Mouse (Mus musculus): ENCODE data around the gene Gtpbp10.

Gene Gtpbp10

DNA sequence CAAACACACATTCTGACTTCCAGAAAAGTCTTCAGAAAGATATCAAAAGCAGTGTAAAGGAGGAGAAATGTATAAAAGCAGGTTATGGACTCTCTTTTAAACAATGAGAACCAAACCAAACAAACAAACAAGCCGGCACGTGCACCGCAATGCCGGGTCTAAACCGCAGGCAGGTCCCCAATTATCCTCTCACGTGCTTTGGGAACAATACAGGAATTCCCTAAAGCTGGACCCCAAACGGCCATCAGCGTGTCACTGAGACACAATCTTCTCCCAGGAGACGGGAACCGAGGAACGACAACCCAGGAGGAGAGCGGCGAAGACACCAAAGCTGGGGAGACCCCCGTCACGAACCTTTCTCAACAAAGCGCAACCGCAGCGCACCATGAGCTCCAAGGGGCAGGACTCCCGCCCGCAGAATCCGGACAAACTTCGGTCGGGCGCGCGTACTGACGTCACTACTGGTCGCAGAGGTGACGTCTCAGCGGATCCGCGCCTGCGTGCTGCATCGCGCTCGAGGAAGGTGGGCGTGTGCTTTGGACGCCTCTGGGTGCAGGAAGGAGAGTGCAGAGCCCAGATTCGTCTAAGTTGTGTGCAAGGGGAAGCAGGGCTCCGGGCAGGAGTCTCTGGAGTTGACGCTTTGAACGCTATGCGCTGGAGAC lies at the start of gene Gtpbp10:
TSS of gene Gtpbp10 (minus strand) at position 460 of the 662 bp plus-strand sequence.
- peak; percentile 99 for ATAC-seq (ENCODE audit: low TSS enrichment)

DNA sequence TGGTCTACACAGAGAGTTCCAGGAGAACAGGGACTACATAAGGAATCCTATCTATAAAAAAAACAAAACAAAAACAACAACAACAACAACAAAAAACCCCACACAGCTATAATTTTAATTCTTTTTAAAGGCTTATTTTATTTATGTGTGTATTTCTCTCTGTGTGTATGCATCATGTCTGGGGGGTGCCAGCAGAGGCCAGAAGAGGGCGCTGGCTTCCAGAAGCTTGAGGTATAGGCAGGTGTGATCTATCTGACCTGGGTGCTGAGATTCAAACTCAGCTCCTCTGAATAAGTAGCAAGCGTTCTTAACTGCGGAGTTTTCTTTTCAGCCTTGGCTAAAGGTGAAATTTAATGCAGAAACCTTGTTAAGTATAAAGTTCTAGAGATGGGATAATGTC lies 28.3 kb upstream of the Gtpbp10 start:
- ATAC-seq (ENCODE audit: low TSS enrichment): no peak

DNA sequence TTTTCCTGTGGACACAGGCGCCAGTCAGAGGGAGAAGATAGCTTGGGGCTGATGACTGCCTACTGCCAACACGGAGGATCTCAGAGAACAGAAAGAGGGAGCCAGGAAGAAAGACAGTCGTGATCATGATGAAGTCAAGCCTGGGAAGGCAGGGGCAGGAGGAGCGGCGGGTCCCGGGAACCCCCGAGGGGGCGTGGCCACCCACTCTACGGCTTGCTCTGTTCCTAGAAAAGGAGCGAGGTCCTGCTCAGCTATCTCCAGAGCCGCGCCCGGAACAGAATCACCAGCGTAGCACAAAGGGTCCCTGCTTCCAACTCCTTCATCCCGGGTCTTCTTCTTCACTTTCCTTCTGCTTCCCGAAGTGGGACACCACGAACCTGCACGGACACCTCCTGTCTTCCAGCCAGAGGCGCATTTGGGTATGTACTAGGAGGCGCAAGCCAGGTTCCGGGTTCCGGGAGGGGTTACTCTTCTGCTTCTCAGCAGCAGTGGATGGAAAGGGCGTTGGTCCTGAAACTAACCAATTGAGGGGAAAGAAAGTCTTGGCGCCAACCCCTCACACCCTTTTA lies 14.5 kb upstream of the Gtpbp10 start, which contains the start of gene Gm8773:
TSS of gene Gm8773 (plus strand) at position 51 of the 569 bp plus-strand sequence.
- ATAC-seq (ENCODE audit: low TSS enrichment): peak; percentile 88

DNA sequence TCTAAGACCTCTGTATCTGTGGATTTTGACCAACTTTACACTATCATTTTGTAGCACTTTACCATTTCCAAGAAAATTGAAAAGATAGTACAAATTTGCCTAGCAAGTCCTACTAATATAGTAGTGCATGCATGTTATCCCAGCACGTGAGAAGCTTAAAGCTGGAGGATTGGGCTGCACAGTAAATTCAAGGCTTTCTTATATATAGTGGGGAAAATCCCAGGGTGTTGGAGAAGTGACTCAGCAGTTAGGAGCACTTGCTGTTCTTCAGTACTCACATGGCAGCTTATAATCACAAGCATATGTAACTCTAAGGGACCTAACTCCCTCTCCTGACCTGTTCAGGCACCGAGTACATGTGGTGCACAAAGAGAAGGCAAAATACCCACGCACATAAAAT lies 3.1 kb upstream of the Gtpbp10 start:
- ATAC-seq (ENCODE audit: low TSS enrichment): no peak

DNA sequence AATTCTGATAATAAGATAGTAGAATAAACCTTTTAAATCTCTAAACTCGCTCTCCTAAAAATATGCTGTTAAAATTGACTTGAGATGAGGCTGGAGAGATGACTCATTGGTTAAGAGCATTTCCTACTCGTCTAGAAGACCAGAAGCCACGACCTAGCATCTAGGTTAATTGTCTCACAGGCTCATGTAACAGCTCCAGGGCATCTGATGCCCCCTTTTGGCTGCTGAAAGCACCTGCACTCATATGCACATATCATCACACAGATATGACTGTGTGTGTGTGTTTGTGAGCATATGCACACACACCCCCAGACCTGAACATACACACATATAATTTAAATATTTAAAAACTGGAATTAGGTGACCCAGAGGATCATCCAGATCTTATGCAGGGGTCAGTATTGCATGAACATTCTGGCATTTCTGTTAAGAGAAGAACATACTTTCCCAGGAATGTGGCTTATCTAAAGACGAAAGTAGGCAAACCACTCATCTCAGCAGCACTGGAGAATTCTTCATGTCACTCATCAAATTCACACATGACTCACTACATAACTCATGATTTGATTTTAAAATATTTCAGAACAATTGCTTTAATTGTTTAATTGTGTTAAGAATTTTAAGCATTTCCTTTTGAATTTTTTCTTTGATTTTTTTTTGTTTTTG lies 1.8 kb upstream of the Gtpbp10 start:
- no peak for ATAC-seq (ENCODE audit: low TSS enrichment)

DNA sequence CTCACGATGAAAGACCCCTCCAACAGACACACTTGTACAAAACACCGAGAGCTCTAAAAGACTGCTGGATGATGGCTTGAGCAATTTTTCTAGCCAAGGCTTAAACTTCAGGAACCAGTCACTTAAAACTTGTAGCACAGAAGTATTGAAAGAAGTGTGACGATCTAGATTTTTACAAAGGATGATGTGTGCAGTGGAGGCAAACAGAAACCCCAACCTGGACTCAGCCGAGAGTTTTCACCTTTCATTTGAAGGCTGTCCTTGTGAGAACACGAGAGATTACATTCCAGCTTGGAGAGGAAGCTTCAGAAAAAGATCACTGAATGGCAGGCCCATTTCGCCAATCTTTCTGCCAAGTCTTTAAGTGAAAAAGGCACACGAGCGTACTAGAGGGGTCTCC lies 460 bp upstream of the Gtpbp10 start:
- ATAC-seq (ENCODE audit: low TSS enrichment): no peak

DNA sequence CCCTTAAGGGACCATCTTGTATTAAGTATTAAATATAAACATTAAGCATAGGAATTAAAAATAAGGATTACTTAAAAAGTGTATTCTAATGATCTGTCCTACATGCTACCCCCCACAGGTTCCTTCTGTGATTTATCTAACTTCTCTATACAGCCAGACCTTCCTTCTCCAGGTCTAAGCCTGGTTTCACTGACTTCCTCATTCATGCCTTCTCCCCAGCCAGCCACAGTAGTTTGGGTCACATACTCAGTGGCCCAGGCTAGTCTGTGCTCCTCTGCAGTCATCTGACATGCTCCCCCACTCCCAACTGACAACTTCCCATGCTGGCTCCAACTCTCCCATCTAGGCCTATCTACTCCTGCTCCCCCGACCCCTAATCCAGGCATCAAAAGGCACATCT lies 8.2 kb downstream of the Gtpbp10 start:
- no peak for ATAC-seq (ENCODE audit: low TSS enrichment)

DNA sequence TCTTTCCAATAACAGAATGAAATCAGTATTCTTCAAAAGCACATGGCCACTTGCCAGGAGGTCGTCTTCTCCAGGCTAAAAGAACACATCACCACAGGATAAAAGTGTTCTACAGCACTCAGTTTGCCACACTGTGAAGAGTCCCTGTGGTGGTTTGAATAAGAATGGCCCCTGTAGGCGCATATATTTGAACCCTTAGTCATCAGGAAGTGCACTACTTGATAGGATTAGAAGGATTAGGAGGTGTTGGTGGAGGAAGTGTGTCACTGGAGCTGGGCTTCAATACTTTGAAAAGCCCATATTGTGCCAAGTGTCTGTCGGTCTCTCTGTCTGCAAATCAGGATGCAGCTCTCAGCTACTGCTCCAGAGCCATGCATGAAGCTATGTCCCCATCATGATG lies 19.0 kb downstream of the Gtpbp10 start:
- no peak for ATAC-seq (ENCODE audit: low TSS enrichment)

DNA sequence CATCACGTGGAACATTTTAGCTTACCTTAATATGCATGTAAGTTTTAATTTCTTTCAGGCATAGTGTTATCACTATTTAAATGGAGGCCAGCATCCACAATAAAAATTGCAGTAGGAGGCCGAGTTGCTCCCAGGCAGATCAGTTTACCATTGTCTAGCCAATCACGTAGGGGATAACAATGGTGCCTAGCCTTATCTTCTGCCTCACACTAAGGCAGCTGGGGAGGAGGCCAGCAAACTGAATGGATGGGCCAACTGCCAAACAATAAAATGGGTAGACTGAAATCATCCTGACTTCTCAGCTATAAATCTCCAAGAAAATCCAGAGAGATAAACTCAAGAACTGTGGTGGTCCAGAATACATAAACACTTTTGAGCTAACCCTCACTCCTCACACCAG lies 19.6 kb downstream of the Gtpbp10 start:
- no peak for ATAC-seq (ENCODE audit: low TSS enrichment)

DNA sequence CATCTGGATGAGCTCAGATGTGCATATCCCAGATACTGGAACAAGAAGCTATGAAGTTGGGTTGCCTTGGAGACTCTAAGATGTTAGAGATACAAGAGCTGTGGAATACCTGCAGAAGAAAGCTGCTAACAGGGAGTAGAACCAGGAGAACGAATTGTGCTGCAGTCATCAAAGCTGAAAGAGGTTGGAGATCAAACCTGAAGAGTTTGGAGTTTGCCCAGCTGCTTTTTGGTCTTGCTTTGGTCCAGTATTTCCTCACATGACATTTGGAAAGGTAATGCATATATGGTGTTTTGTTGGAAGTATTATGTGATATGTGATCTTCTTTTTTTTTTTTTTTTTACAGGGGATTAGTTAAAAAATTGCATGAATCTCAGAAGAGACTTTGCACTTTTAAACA lies 23.2 kb downstream of the Gtpbp10 start:
- no peak for ATAC-seq (ENCODE audit: low TSS enrichment)

DNA sequence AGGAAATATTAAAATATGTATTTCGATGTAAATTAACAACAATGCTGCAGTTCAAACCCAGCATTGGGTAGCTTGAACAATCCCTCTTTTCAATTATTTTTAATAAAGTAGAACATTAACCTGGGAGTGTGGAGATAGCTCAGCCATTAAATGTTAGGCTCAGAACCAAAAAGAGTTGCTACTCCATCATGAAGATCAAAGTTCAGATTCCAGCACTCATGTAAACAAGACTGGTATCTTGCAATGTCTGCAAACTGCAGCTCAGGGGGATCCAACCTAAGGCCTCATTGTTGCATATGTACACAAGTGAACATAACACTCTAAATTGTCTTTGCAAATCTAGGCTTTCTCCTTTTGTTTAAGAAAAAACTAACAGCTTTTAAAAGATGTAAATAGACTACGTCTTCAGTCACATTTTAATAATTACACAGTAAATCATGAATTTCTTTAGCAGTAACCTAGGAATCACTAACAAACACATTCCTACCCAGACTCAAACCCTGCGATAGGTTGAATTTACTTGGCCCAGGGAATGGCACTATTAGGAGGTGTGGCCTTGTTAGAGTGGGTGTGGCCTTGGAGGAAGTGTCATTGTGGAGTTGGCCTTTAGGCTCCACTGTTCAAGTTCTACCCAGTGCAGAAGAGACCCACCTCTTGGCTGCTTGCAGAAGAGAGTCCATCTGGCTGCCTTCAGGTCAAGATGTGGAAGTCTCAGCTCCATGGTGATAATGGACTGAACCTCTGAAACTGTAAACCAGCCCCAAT lies 25.5 kb downstream of the Gtpbp10 start:
- no peak for ATAC-seq (ENCODE audit: low TSS enrichment)

DNA sequence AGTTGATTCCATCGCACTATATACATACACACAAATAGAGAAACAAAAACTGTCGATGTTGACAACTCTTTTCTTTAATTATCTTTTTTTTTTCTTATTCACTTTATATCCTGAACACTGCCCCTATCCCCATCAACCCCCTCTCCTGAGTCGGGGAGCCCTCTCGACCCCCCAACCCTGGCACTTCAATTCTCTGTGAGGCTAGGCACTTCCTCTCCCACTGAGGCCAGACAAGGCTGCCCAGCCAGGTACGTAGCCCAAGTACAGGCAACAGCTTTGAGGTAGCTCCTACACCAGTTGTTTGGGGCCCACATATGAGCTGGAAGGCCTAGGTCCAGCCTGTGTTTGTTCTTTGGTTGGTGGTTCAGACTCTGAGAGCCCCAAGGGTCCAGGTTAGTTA lies 43.9 kb downstream of the Gtpbp10 start:
- no peak for ATAC-seq (ENCODE audit: low TSS enrichment)

DNA sequence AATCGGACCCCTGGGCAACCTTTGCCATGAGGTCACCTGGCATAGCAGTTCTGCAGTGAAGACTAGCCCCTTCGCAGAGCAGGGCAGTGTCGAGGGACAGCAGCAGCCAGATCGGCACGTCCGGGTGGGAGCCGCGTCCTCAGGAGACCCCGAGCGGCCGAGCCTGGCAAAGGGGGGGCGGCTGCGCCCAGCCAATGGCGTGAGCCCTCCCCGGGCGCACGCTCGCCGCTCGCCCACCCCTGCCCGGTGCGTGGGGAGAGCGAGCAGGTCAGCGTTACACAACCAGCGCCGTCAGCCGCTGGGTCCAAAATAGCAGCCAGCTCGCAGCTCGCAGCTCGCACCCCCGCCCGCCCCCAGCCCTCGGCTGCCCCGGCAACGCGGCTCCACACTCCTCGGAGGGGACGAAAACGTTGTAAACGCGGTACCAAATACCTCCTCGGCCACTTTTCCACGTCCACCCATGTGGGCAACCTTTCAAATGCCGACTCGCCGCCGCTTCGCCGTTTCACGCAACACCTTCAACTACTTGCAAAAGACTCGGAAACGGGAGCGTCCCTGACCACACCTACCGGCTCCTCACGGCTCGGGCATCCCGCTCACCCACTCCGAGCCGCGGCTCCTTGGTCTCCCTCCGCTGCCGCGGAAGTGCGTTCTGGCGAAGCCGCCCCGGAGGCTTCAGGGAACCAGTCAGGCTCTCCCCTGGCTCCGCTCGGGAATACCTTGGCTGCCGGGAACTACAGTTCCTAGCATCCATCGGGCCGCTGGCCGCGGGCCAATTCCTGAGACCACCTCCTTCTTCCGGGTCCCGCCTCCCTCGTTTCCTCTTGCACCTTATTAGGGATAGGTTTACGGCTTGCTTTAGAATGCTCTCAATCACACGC lies 44.9 kb downstream of the Gtpbp10 start, which contains the start of gene Cldn12:
TSS of gene Cldn12 (minus strand) at position 763 of the 881 bp plus-strand sequence.
- peak; percentile 91 for ATAC-seq (ENCODE audit: low TSS enrichment)

DNA sequence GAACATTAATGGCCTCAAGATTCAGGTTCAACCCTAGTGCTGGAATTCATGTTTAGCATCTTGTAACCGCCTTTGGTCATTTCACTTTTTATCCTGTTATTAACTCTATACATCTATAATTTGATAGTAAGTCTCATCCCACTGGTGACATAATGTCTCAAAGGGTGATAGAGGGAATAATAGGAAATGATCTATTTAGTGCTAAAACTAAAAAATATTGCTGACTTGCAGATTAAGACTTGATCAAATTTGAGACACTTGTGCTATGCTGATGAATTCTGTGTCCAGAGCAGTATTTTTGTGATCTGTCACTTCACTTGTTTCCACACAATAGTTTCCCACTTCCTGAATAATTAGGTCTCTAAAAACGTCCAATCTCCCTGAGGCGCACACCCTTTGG lies 47.9 kb downstream of the Gtpbp10 start:
- no peak for ATAC-seq (ENCODE audit: low TSS enrichment)

DNA sequence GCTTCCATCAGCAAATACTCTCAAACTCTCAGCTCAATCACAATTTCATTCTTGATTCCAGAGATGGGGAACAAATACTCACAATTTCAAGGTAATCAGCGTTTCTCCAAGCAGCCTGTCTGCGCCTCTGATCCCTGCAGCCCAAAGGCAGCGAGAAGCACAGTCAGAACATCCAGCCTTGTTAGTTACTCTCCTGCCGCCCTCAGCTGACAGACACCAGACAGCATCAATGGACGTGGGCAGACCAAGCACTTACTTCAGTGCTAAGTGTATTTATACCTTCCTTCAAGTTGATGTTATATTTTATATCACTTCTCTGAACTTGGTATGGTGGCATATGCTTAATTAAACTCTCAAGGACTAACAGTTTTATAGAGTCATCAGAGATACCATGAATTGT lies 48.3 kb downstream of the Gtpbp10 start:
- ATAC-seq (ENCODE audit: low TSS enrichment): peak; percentile 43

DNA sequence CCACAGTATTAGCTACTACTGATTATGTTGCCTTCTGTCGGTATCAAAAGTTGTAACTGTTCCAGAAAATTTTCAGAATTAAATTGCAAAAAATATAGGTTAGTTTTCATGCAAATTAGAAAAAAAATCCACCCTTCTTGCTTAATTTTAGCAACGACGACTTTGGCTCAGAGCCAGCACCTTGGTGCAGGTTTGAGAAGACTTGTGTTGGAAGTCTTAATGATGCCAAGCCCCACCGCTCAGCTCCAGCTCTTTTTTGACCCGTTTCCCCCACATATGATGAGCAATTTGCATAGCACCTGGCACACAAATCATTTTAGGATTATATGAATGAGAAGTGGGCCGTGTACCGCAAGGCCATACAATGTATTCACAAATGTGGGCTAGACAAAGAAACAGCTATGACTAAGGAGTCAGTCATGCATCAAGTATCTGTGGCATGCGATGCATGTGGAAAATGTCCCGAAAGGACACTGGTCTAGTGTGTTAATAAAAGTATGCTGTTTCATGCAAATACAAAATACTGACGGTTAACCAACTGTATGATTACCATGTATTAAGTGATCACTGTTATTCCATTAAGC lies 48.9 kb downstream of the Gtpbp10 start:
- ATAC-seq (ENCODE audit: low TSS enrichment): no peak

DNA sequence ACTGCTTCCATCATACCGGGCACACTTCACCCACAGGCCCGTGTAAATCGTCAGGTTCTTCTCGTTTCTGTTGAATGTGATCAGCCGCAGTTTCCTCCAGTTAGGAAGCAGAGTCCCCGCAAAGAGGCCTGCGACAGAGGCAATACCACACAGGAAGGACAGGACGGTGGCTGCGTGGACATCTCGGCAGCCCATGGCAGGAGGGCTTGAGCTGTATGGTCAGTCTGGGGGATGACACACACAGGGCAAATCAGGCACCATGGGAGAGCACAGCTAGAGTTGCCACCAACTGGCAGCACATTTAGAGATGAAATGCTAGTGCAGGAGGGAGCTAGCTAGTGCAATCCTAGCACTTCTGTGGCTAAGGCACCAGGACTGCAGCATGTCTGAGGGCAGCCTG lies 51.1 kb downstream of the Gtpbp10 start:
- no peak for ATAC-seq (ENCODE audit: low TSS enrichment)

DNA sequence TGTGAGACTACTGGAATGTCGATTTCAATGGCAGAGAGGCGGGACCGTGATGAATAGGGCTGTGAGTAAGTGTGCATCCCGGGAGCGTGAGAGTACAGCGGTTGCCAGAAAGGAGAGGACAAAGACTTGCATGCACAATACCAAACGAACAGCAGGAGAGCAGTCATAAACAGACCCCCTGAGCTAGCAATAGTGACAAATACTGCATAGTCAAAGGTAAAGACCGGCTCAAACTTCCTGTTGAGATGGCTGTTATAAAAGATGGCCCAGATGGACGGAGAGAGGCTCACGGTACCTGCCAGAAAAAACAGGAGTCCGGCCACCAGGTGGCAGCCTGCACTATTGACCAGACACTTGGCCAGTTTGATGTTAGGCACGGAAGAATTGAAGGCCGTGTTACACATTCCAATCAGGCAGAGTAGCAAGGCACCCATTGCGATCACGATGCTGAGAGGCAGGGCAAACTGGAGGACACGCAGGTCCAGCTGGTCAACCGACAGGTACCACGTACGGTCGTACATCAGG lies 51.6 kb downstream of the Gtpbp10 start:
- peak; percentile 58 for ATAC-seq (ENCODE audit: low TSS enrichment)

DNA sequence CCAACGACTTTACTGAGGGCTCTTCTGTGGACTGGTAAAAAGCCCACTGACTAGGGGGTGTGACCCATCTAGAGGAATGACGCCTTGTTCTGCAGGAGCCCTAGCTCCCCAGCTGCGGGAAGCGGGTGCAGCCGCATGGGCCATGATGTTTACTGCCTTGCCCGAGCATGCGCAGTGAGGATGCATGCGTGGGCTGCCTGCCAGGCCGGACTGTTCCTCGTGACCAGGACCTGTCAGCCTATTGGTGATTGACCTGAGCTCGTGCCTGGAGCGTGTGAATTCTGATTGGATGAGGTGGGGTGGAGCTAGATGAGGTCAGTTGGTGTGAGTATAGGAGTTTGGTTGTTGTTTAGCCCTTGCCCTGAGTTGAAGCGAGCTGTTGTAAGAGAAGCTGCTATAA lies 54.9 kb downstream of the Gtpbp10 start:
- no peak for ATAC-seq (ENCODE audit: low TSS enrichment)

DNA sequence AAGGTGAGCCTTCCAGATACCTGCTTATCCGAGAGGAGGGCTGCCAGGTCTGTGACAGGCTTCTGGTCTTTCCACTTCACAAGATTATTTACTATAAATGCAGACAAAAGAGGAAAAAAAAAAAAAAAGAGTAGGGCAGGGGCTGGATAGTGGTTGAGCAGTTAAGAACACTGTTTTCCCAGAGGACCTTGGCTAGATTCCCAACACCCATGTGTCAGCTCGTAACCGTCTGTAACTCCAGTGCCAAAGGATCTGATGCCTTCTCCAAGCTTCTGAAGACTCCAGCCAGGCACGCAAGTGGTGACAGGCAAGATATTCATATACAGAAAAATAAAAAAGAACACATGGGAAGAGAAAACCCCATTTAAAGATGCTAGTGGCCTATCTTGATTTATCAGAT lies 56.0 kb downstream of the Gtpbp10 start:
- ATAC-seq (ENCODE audit: low TSS enrichment): no peak

DNA sequence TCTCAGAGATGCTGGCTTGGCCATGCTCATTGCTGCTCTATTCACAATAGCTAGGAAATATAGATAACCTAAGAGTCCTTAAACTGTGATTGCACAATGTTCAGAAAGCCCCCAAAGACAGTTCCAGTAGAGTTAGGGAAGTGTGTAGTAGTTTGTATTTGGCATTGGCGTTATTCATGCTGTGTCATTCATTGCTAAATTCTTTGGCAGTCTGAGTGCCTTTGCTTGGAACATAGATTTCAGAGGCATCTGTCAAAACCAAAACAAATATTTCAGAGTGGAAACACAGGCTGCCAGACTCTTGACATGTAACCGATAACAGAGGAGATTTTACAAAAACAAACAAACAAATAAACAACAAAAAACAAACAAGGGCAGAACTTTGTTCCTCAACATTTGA lies 57.8 kb downstream of the Gtpbp10 start:
- no peak for ATAC-seq (ENCODE audit: low TSS enrichment)

All from frontal cortex, adult (tissue).